Mouse (Mus musculus) CH12F3 (cell line): ENCODE measurements around the gene Apela.
"Not testable (repeated sequence)": the region's sequence is repeated elsewhere in the genome, so short reads cannot be mapped to it uniquely, and the experiment has no call there.

ENCODE experiments used
- in situ Hi-C: fragments of 300-500 bp; cut with MboI; formaldehyde crosslinking; loops from 2 replicates; pipeline ENCODE4 v1.14.3; 2020; ENCODE audit warnings: low sequenced_read_pairs

The Apela gene

DNA sequence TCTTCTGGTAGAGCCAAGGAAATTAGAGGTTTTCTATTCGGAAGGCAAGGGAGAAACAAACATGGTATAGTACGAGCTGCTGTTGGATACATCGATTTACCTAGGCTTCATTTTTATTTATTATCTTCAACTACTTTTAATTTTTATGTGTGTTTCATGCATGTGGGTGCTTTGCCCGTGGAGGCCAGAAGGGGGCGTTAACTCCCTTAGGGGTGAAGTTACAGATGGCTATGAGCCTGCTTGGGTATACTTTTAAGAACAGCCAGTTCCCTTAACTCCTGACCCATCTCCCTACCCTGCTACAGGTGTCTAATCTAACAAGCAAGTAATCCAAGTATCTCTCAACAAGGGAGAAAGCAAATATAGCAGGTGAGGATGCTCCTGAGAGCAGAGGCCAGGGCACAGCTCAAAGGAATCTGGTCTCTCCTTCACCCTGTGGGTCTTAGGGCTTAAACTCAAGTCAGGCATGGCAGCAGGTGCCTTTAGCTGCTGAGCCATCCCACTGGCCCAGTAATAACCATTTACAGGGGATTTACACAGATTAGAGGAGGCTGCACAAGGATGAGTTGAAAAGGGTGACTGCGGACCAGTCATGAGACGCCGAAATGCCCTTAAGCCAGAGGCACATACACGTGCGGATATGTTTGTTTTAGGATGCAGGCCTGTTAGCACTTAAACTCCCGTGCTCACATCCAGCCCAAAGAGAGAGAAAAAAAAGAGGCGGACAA lies 8.0 kb downstream of the Apela start:
- in situ Hi-C loops: no loop called here

DNA sequence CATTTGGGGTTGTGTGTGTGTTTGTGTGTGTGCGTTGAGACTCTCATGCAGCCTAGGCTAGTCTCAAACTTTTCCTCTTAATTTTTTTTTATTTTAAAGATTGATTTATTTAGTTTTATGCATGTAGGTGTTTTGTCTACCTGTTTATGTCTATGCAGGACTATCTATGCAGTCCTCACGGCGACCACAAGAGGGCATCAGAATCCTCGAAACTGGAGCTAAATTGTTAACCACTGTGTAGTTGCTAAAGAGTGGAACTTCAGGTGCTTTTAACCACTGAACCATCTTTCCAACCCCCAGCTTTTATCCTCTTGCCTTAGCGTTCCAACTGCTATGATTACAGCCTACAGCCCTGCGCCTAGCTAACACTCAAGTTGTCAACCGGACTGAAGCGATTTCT lies 14.7 kb downstream of the Apela start:
- in situ Hi-C loops: no loop called here

DNA sequence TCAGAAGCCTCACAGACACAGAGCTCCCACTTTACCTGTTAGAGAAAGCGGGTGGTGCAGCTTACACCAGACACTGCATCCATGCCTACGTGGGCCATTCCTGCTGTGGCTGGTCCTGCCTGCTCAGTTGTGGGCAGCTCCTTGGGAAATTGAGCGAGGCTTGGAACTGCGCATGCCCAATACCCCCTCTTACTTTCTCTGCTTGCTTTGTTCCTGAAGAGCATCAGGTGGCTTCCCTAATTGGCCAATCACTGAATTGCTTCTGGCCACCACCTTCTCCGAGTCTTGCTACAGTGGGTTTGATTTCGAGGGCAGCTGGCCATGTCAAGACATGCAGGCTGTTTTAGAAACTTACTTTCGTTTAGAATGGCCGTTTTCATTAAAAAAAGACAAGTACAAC lies 18.7 kb downstream of the Apela start, which contains the start of the genes Trim61 and Trim60:
TSS of gene Trim61 (minus strand) at position 101 of the 400 bp plus-strand sequence.
TSS of gene Trim60 (minus strand) at position 162 of the 400 bp plus-strand sequence.
- in situ Hi-C loops: no loop called here

DNA sequence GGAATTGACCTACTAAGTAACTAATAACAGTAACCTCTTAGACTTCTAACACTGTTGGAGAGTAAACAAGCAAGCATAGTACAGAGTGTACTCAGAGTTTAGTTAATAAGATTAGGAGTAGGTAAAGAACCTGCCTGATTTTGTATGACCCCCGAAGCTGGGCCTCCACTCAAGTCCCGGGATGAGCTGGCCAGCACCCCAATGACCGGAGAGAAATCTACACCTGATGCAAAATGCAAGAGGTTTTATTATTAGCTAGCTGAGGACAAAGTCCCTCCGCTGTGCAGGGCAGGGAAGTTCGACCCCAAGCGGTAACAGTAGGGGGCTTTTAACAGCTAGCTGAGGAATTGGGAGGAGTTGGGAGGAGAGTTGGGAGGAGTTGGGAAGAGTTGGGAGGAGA lies 29.5 kb downstream of the Apela start:
- in situ Hi-C loops: not testable (repeated sequence)

DNA sequence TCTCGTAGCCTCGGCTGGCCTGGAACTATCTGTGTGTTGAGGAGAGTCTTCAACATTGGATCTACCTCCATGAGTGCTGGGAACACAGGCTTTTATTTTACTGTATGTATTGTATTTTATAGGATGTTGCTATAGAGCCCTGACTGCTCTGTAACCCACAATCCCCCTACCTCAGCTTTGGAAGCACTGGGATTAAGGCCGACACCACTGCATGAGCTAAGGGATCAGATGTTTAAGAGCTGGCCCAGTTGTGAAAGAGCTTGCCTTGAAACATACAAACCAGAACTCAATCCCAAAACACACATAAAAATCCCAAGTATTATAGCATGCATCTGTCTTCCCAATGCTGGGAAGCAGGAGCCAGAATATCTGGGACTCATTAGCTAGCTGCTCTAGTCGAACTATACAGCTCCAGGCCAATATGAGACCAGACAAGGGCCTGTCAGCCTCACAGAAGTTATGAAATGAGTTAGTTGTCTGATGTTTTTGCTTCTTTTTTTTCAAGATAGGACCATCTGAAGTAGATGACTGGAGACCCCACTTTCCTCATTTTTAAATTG lies 38.2 kb downstream of the Apela start:
- in situ Hi-C loops: no loop called here

DNA sequence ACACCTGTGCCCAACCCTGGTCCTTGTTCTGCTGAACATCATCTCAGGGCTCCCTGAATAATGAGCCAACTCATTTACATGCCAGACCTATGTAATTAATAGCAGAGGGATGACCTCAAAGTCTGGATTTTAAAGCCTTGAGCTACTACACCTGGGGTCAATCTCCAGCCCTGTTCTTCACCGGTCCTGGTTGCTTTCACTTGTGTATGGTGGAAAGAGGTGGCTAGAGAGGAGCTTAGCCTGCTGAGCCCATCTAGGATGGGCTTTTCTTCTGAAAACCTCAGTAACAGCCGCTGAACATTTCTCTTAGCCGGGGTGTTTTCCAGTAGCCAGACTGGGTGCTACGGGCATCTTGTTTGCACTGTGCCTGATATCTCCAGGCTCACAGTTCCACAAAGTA lies 49.4 kb downstream of the Apela start, which contains the start of gene Trim75:
TSS of gene Trim75 (minus strand) at position 101 of the 400 bp plus-strand sequence.
- in situ Hi-C loops: no loop called here

DNA sequence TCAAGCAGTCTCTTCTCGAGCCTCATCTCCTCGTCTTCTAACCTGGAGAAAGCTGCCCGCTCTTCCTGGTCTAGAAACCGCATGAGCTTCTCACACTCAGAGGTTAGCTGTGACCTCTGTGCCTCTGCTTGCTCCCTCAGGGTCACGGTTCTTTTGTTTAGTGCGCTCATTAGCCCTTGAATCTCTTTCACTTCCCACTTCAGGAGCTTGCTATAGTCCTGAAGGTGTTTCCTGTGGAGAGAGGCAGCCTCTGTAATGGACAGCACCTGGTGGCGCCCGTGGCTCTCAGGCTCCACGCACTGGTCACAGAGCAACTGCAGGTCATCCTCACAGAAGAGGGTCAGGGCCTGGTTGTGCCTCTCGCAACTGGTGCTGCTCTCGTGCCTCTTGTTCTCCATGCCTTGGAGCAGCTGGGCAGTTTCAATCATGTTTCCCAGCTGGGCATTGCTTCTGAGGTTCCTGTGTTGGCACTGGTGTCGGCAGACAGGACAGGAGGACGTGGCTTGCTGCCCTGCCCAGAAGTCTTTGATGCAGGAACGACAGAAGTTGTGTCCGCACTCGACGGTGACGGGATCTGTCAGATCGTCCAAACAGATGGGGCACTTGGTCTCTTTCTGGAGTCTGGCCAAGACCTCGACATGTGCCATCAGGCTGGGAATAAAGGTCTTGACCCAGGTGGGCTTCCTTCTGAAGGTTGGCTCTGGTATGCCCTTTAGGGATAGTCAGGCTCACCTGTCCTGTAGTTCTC lies 53.8 kb downstream of the Apela start:
- in situ Hi-C loops: no loop called here
